In the genomic region with DNA sequence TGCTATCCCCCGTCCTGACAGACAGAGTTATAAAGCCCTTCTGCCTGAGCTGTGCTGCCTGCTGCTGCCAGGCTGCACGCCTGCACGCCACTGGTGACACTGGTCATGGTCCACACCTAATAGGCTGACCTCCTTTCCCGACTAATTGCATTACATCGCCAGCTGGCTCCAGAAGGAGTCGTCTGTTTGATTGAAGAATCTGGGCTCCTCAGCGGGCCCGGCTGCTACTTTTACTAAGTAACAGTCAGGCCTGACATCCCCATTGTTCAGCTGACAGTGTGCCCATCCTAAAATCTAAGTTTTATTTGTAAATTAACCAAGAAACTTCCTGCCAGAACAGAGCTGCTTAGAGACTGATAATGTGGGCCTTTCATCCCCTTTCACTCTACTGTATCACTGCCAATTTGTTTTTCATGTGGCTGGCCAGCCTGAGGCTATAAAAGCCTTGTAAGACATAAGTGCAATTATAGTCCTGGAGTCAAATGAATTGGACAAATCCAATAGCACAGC, we compare ENCODE assay signal across 8 mouse cellular contexts.
A peak's percentile ranks its signal among the peaks of the same experiment; 100 is the strongest.
DNase-seq lines count a peak whose midpoint lies in the region; ATAC-seq lines count a peak whose summit lies in the region.

No protein-coding gene starts in this region.

- no peaks in the 10 kb centered on the region for H3K9me3 ChIP-seq in midbrain, embryonic 16.5 days (replicated peaks; ENCODE audit: control insufficient read depth, low read length, poor library complexity, severe bottlenecking)

- DNase-seq in adrenal gland, postnatal 14 days: peak; percentile 34
- DNase-seq in adrenal gland, adult 2 months: no peak
- peak; percentile 75 for DNase-seq in cerebellum, adult 9-10 months
- DNase-seq in frontal cortex, adult 2 months (ENCODE audit: extremely low spot score in 1 of 2, low spot score in 1 of 2): peak; percentile 42 to 57
- peak; percentile 54 to 77 for DNase-seq in layer of hippocampus, adult 8-10 months (ENCODE audit: low spot score in 2 of 2)
- DNase-seq in c-Kit-positive CD71-positive TER-119-positive erythroid progenitor cells, embryonic 14.5 days (ENCODE audit: low spot score): no peak
- no peak for DNase-seq in spleen, postnatal 36 days (ENCODE audit: low spot score in 2 of 2)

- 7% methylated on average over 8 of the region's 8 CpGs for WGBS in midbrain, embryonic 16.5 days

- H3K4me1 ChIP-seq in midbrain, embryonic 16.5 days (ENCODE audit: control insufficient read depth, insufficient read depth, low read length): peaks cover 20% of the 10 kb centered on the region

- peak overlapping the region; percentile 61 for H3K27ac ChIP-seq in midbrain, embryonic 16.5 days (ENCODE audit: low read length)

- H3K4me2 ChIP-seq in midbrain, embryonic 16.5 days (ENCODE audit: low read length): no peak overlapping the region

- peak; percentile 89 for ATAC-seq in midbrain, embryonic 16.5 days

- no peak overlapping the region for H3K9ac ChIP-seq in midbrain, embryonic 16.5 days (ENCODE audit: low read depth, low read length)

- H3K36me3 ChIP-seq in midbrain, embryonic 16.5 days (ENCODE audit: control insufficient read depth, insufficient read depth, low read length): no peaks in the 10 kb centered on the region

- H3K27me3 ChIP-seq in midbrain, embryonic 16.5 days (ENCODE audit: control insufficient read depth, insufficient read depth, low read depth, low read length): no peaks in the 10 kb centered on the region

- H3K4me3 ChIP-seq in midbrain, embryonic 16.5 days (ENCODE audit: low read depth, low read length): no peak overlapping the region

Comparison
In these comparisons a context has a peak if more than half of its experiments do, and no peak if none do; other contexts are left out.
1. DNase-seq: peak in adrenal gland, postnatal 14 days (single experiment), cerebellum, adult 9-10 months (single experiment), frontal cortex, adult 2 months (2 of 2) and layer of hippocampus, adult 8-10 months (2 of 2); none in adrenal gland, adult 2 months (single experiment), c-Kit-positive CD71-positive TER-119-positive erythroid progenitor cells, embryonic 14.5 days (single experiment) and spleen, postnatal 36 days (0 of 2).